Mouse (Mus musculus) ovary, postnatal 14 days (tissue): ENCODE measurements around the gene Tmem14a.
"Not testable (repeated sequence)": the region's sequence is repeated elsewhere in the genome, so short reads cannot be mapped to it uniquely, and the experiment has no call there.

Source experiments
- DNase-seq: peaks from one replicate; pipeline ENCODE4 v3.0.0; 2022; ENCODE audit warnings: low spot score

Gene Tmem14a

GRCm38 (mm10) chr1:21252566-21253302 is 34.4 kb downstream of the Tmem14a start:
- DNase-seq, result no peak

GRCm38 (mm10) chr1:21253303-21253650 is 34.9 kb downstream of the Tmem14a start:
- DNase-seq, result no peak

- DNase-seq, result no peak
Observed at GRCm38 (mm10) chr1:21253856-21254255, 35.5 kb downstream of the Tmem14a start.

GRCm38 (mm10) chr1:21255625-21256345 is 37.4 kb downstream of the Tmem14a start:
- DNase-seq, result no peak

- DNase-seq, result no peak
Observed at GRCm38 (mm10) chr1:21256391-21256790, 38.0 kb downstream of the Tmem14a start.

- DNase-seq, result no peak
Observed at GRCm38 (mm10) chr1:21256871-21257270, 38.5 kb downstream of the Tmem14a start.

- DNase-seq, result not testable (repeated sequence)
Observed at GRCm38 (mm10) chr1:21259981-21260380, 41.6 kb downstream of the Tmem14a start.

- DNase-seq, result no peak
Observed at GRCm38 (mm10) chr1:21262401-21262800, 44.0 kb downstream of the Tmem14a start.

- no peak for DNase-seq
Observed at GRCm38 (mm10) chr1:21263986-21264385, 45.6 kb downstream of the Tmem14a start.

GRCm38 (mm10) chr1:21264747-21265146 is 46.4 kb downstream of the Tmem14a start:
- no peak for DNase-seq

GRCm38 (mm10) chr1:21266766-21267165 is 48.4 kb downstream of the Tmem14a start:
- DNase-seq, result no peak

- not testable (repeated sequence) for DNase-seq
Observed at GRCm38 (mm10) chr1:21267466-21267865, 49.1 kb downstream of the Tmem14a start.

- peak; percentile 77 for DNase-seq
Observed at GRCm38 (mm10) chr1:21271343-21272055, 53.1 kb downstream of the Tmem14a start.

GRCm38 (mm10) chr1:21272056-21272431 is 53.7 kb downstream of the Tmem14a start:
- DNase-seq, result peak; percentile 22

GRCm38 (mm10) chr1:21273091-21273490 is 54.7 kb downstream of the Tmem14a start:
- no peak for DNase-seq

- no peak for DNase-seq
Observed at GRCm38 (mm10) chr1:21274437-21275040, 56.2 kb downstream of the Tmem14a start.

GRCm38 (mm10) chr1:21275366-21275765 is 57.0 kb downstream of the Tmem14a start:
- DNase-seq, result not testable (repeated sequence)

GRCm38 (mm10) chr1:21276158-21276557 is 57.8 kb downstream of the Tmem14a start:
- not testable (repeated sequence) for DNase-seq
